Mouse (Mus musculus): ENCODE results near the gene Flt1. TPM values are rescaled to one million over a fixed set of nuclear protein-coding genes. Genes with fewer than 3 reads are reported as not detected.

Flt1 gene
- polyA plus RNA-seq, 1 experiment from 2014 or later = 11.1 TPM

DNA sequence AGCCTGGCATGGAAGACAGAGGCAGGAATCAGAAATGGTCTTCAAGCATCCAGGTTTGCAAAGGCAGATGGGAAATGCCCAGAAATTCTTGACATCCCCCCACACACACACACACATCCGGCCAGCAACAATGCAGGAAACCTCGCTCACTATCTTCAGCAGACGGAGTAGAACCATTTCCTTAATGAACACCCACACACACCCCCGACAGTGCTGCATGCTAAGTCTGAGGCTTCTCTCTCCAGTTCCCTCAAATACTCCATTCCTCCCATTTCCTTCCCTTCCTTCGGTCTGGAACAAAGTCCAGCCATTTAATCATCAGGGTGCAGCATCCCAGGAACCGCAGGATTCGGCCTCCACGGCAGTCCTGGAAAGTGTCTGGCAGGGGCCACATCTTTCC is 4.4 kb downstream of the Flt1 start:
- H3K9me3 ChIP-seq = no peaks in the 10 kb centered on the region
- no peak overlapping the region; the same call in 1 of the 2 replicates for H3K4me2 ChIP-seq
- H3K27ac ChIP-seq = no peak overlapping the region
- peaks cover 84% of the 10 kb centered on the region for H3K27me3 ChIP-seq
- WGBS = 30% methylated on average over 8 of the region's 8 CpGs
- H3K36me3 ChIP-seq = no peaks in the 10 kb centered on the region
- H3K4me1 ChIP-seq (replicated peaks) = peaks cover 18% of the 10 kb centered on the region
- no peak overlapping the region for H3K4me3 ChIP-seq
- no peak overlapping the region for H3K9ac ChIP-seq
- ATAC-seq (ENCODE audit: low FRiP score) = no peak

DNA sequence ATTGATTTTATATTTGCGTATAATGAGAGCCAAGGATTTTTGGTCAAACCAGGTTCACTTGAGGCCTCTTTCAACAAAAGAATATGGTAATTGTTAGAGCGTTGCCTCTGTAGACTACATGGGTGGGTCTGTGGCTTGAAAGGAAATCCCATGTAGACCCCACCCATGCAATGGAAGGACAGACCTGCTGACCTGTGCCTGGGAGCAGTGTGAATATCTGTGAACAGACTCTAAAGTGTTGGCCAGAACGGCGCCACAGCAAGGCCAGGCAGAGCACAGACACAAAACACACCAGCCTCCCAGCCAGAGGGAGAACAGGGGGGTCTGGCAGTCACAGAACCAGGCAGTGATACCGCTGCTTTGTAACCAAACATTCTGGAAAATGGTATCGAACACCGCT is 7.5 kb downstream of the Flt1 start:
- ATAC-seq (ENCODE audit: low FRiP score) = no peak
- Histone ChIP-seq H3K27me3 (peaks cover 56% of the 10 kb centered on the region), H3K4me3 (no peak overlapping the region), H3K36me3 (no peaks in the 10 kb centered on the region), H3K27ac (no peak overlapping the region), H3K9ac (no peak overlapping the region), H3K4me1 (replicated peaks) (no peaks in the 10 kb centered on the region), H3K9me3 (no peaks in the 10 kb centered on the region), H3K4me2 (no peak overlapping the region)
- 86% methylated on average over 7 of the region's 7 CpGs for WGBS

DNA sequence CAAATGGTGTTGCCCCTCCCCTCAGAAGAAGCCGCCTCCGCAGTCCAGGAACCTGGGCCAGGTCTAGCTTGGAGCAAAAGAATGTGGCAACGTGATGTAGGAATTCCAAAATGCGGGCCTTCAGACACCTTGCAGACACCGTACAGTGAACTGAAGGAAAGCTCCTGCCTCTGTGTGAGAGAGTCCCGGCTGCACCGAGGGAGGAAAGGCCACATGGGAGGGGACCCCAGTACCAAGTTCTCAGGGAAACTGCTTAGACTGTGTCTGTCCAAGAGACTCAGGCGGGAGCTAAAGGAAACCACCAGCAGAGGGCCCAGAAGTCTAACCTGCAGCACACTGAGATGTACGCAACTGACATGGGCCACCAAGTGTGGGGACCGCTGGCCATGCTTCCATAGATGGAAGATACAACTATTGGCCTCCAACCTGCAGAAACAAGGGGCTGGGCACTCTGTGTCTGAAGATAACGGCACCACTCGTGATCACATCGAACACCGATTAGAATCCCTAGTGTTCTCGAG is 9.1 kb downstream of the Flt1 start:
- H3K27me3 ChIP-seq = peaks cover 42% of the 10 kb centered on the region
- H3K4me3 ChIP-seq = no peak overlapping the region
- no peak overlapping the region for H3K4me2 ChIP-seq
- H3K27ac ChIP-seq = no peak overlapping the region
- H3K36me3 ChIP-seq = no peaks in the 10 kb centered on the region
- H3K9ac ChIP-seq = no peak overlapping the region
- H3K9me3 ChIP-seq = no peaks in the 10 kb centered on the region
- no peak for ATAC-seq (ENCODE audit: low FRiP score)
- 77% methylated on average over 15 of the region's 15 CpGs for WGBS
- no peaks in the 10 kb centered on the region for H3K4me1 ChIP-seq (replicated peaks)

- Histone ChIP-seq H3K4me1 (replicated peaks) (no peaks in the 10 kb centered on the region), H3K27me3 (peaks cover 37% of the 10 kb centered on the region), H3K4me2 (no peak overlapping the region), H3K9ac (no peak overlapping the region), H3K4me3 (no peak overlapping the region), H3K27ac (no peak overlapping the region), H3K9me3 (no peaks in the 10 kb centered on the region), H3K36me3 (no peaks in the 10 kb centered on the region)
- no peak for ATAC-seq (ENCODE audit: low FRiP score)
- WGBS = 75% methylated on average over 9 of the region's 9 CpGs
These were observed 9.5 kb downstream of the Flt1 start for GRCm38 (mm10) chr5:147716276-147716675.

DNA sequence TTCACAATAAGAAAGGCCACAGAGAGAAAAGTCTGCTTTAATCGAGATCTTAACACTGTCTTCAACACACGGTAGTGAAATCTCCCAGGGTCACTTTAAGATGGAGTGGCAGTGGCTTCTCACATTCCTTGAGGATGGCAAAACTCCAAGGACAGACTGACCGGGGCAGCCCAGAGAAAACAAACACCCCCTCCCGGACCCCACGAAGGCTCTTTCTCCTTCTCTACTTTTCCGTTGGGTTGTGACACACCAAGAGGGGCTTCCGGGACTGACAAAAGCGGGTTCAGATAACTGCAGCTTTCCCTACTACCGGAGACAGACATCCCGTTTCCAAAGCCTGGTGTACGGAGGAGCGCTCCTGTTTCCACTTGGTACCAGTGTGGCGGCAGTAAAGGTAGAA is 10.4 kb downstream of the Flt1 start:
- Histone ChIP-seq H3K4me2 (no peak overlapping the region), H3K9me3 (no peaks in the 10 kb centered on the region), H3K36me3 (no peaks in the 10 kb centered on the region), H3K4me3 (no peak overlapping the region), H3K4me1 (replicated peaks) (no peaks in the 10 kb centered on the region), H3K27me3 (peaks cover 28% of the 10 kb centered on the region), H3K27ac (no peak overlapping the region), H3K9ac (no peak overlapping the region)
- WGBS = 81% methylated on average over 13 of the region's 13 CpGs
- ATAC-seq (ENCODE audit: low FRiP score) = no peak

DNA sequence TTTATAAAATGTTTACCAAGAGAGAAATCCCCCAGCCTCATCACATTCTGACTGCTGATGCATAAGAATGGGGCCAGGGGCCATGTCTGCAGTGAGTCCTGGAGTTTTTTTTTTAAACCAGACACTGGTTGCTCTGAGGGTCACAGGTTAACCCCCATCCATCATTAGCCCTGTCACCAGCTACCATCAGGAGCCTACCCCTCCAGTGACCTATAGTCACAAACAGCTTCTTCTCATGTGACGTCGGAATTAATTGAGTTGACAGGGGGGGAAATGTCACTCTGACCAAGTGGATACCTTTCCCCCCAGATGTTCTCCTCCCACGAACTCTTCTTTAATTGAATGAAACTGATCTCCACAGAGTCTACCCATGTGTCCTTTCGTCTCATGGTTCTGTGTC is 17.3 kb downstream of the Flt1 start:
- H3K4me2 ChIP-seq = no peak overlapping the region

GRCm38 (mm10) chr5:147707479-147707878 is 18.3 kb downstream of the Flt1 start:
- no peaks in the 10 kb centered on the region for H3K36me3 ChIP-seq
- H3K4me2 ChIP-seq = no peak overlapping the region
- 59% methylated on average over 4 of the region's 4 CpGs for WGBS
- H3K9ac ChIP-seq = no peak overlapping the region
- H3K4me3 ChIP-seq = no peak overlapping the region
- H3K27ac ChIP-seq = no peak overlapping the region
- no peaks in the 10 kb centered on the region for H3K27me3 ChIP-seq
- no peaks in the 10 kb centered on the region for H3K9me3 ChIP-seq
- no peaks in the 10 kb centered on the region for H3K4me1 ChIP-seq (replicated peaks)
- ATAC-seq (ENCODE audit: low FRiP score) = no peak

More for the DNA sequence above, 17.3 kb downstream of the Flt1 start:
- Histone ChIP-seq H3K4me3 (no peak overlapping the region), H3K9ac (no peak overlapping the region), H3K4me1 (replicated peaks) (no peaks in the 10 kb centered on the region), H3K9me3 (no peaks in the 10 kb centered on the region), H3K27me3 (no peaks in the 10 kb centered on the region), H3K27ac (no peak overlapping the region), H3K36me3 (no peaks in the 10 kb centered on the region)
- WGBS = 36% methylated on average over 4 of the region's 4 CpGs
- ATAC-seq (ENCODE audit: low FRiP score) = no peak

DNA sequence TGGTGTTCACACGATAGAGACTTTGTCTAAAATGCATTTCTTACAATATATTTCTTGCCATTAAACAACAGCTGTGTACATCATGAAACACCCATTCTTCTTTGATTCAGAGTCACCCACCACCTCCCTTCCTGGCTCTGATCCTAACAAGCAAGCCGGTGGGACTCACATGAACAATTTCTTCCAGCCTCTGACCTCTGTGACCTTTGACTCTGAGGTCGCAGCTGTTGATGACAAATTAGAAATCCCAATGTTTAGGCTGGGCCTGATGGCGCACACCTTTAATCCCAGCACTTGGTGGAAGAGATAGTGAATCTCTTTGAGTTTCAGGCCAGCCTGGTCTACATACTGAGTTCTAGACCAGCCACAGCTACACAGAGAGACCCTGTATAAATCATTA is 20.9 kb downstream of the Flt1 start:
- Histone ChIP-seq H3K27ac (no peak overlapping the region), H3K4me1 (replicated peaks) (no peaks in the 10 kb centered on the region), H3K36me3 (no peaks in the 10 kb centered on the region), H3K4me2 (no peak overlapping the region), H3K27me3 (no peaks in the 10 kb centered on the region), H3K4me3 (no peak overlapping the region), H3K9ac (no peak overlapping the region), H3K9me3 (no peaks in the 10 kb centered on the region)
- no peak for ATAC-seq (ENCODE audit: low FRiP score)
- WGBS = 43% methylated on average over 4 of the region's 4 CpGs

DNA sequence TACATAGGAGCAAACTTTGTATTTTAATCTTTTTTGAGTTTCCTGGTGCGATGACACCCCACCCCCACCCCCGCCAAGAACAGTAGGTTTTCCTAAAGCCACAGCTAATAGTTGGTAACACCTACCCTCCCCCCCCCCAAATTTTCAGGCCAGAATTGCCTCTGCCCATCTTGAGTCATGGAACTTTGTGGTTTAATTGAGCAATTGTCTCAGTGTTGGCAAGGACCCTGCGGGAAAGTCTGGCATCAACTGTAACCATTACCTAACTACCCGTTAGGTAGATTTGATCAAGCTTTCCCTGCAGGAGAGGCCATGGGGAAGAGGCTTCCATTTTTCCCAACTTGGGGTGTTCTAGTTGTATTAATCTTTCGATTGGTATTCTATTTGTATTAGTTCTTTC is 23.4 kb downstream of the Flt1 start:
- no peak overlapping the region for H3K27ac ChIP-seq
- no peak overlapping the region for H3K9ac ChIP-seq
- no peaks in the 10 kb centered on the region for H3K4me1 ChIP-seq (replicated peaks)
- no peaks in the 10 kb centered on the region for H3K9me3 ChIP-seq
- H3K4me2 ChIP-seq = no peak overlapping the region
- H3K27me3 ChIP-seq = no peaks in the 10 kb centered on the region
- H3K36me3 ChIP-seq = no peaks in the 10 kb centered on the region
- no peak overlapping the region for H3K4me3 ChIP-seq
- ATAC-seq (ENCODE audit: low FRiP score) = no peak
- WGBS = 88% methylated on average over 5 of the region's 5 CpGs

DNA sequence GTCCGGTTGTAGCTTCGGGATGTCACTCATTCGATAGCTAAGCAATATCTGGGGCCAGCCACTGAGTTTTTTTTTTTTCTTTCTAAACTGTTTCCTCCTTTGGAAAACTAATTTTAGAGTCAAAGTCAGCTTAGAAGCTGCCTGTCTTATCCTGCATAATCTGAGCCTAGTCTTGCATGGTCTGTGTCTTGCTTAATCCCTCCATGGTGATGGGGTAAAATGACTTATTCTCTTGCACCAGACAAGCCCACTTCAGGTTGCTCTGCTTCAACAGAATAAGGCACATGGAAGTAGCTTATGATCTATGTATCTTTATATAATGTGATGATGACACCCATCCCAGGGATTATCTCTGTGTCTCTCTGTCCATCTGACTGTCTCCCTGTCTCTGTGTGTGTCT is 24.8 kb downstream of the Flt1 start:
- no peak overlapping the region for H3K27ac ChIP-seq
- no peaks in the 10 kb centered on the region for H3K36me3 ChIP-seq
- 99% methylated on average over 3 of the region's 3 CpGs for WGBS
- no peaks in the 10 kb centered on the region for H3K4me1 ChIP-seq (replicated peaks)
- H3K9ac ChIP-seq = no peak overlapping the region
- no peaks in the 10 kb centered on the region for H3K27me3 ChIP-seq
- no peak for ATAC-seq (ENCODE audit: low FRiP score)
- H3K9me3 ChIP-seq = no peaks in the 10 kb centered on the region
- H3K4me2 ChIP-seq = no peak overlapping the region
- H3K4me3 ChIP-seq = no peak overlapping the region

DNA sequence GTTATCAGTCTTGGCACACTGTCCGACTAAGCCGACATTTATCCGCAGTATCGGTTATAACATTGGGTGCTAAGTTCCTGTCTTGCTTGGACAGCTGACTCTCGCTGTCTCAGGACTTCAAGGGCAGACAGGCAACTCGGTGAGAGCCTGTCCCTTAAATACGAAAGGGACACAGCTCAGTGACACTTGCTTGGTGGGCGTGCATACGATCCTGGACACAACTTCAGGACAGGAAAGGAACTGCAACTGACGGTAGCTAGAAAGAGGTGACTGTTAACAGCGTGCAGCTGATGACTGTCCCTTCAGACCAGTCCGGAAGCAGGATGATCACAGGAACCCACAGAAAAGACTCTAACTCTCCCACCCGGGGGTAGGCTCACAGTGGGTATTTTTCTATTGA is 27.8 kb downstream of the Flt1 start:
- Histone ChIP-seq H3K9ac (no peak overlapping the region), H3K27me3 (no peaks in the 10 kb centered on the region), H3K9me3 (no peaks in the 10 kb centered on the region), H3K27ac (no peak overlapping the region), H3K4me3 (no peak overlapping the region), H3K36me3 (no peaks in the 10 kb centered on the region), H3K4me2 (no peak overlapping the region), H3K4me1 (replicated peaks) (no peaks in the 10 kb centered on the region)
- no peak for ATAC-seq (ENCODE audit: low FRiP score)
- WGBS = 40% methylated on average over 13 of the region's 13 CpGs

GRCm38 (mm10) chr5:147697165-147697564 is 28.6 kb downstream of the Flt1 start:
- no peaks in the 10 kb centered on the region for H3K36me3 ChIP-seq
- H3K27ac ChIP-seq = no peak overlapping the region
- 42% methylated on average over 5 of the region's 5 CpGs for WGBS
- H3K9ac ChIP-seq = no peak overlapping the region
- H3K4me2 ChIP-seq = no peak overlapping the region
- ATAC-seq (ENCODE audit: low FRiP score) = no peak
- H3K27me3 ChIP-seq = no peaks in the 10 kb centered on the region
- H3K4me3 ChIP-seq = no peak overlapping the region
- H3K4me1 ChIP-seq (replicated peaks) = no peaks in the 10 kb centered on the region
- no peaks in the 10 kb centered on the region for H3K9me3 ChIP-seq

DNA sequence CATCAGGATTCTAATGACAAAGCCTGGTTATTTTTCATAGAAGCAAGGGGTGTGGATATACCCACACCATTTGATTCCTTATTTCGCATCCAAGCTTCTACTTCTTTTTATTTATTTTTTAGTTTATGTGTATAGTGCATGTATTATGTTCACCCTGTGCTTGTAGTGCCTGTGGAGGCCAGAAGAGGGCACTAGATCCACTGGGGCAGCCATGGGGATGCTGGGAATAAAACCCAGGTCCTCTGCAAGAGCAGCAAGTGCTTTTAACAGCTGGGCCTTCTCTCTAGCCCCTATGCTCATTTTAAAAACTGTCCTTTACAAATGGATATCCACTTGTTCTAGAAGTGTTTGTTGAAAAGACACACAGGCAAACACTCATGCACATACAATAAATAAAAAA is 33.2 kb downstream of the Flt1 start:
- H3K27ac ChIP-seq = no peak overlapping the region
- H3K27me3 ChIP-seq = no peaks in the 10 kb centered on the region
- no peaks in the 10 kb centered on the region for H3K36me3 ChIP-seq
- no peaks in the 10 kb centered on the region for H3K4me1 ChIP-seq (replicated peaks)
- no peak overlapping the region for H3K9ac ChIP-seq
- 91% methylated on average over 1 of the region's 1 CpGs for WGBS
- no peak for ATAC-seq (ENCODE audit: low FRiP score)
- no peaks in the 10 kb centered on the region for H3K9me3 ChIP-seq
- H3K4me2 ChIP-seq = no peak overlapping the region
- no peak overlapping the region for H3K4me3 ChIP-seq
